Mouse (Mus musculus): ENCODE data around the gene Spns1. TPM values are rescaled to one million over a fixed set of nuclear protein-coding genes. Genes with fewer than 3 reads are reported as not detected.
A peak's percentile ranks its signal among the peaks of the same experiment; 100 is the strongest.

Gene Spns1
- total RNA-seq, 2 experiments from 2014 or later: 22.9 to 23.3 TPM

DNA sequence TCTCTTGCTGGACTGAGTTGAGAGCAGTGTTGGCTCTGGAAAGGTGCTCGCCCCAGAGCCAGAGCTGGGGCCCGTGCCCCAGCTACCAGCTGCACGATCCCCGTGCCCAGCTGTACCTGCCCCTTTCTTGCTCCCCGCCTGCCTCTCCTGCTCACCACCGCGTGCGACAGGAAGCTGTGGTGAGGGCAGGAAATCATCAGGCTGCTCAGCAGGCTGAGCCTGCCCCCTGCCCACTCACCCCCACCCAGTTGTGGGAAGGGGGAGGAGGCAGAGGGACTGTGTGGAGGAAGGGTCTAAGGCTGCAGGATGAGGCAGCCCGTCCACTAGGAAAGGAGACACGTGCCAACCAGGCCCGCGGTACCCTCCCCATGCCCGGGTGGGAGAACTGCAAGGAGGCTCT, 7.9 kb downstream of the Spns1 start, which contains the start of gene Lat:
TSS of gene Lat (minus strand) at position 178 of the 400 bp plus-strand sequence.
- peak; percentile 52 for DNase-seq

DNA sequence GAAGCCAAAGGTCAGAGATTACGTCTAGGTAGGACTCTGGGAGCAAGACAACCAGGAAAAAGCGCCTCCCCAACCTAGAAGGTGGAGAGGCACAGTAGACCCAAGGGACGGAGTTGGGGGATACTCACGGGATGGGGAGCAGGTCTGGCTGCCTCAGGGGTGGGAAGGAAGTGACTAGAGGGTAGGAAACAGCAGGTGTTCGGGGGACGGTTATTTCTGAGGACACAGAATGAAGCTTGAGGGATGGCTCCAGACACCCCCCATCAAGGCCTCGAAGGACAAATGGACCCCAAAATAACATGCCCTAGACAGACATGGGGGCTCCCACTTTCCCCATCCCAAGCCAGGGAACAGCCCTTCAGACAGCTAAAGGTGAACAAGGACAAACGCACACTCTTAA, 8.9 kb downstream of the Spns1 start:
- no peak for DNase-seq

DNA sequence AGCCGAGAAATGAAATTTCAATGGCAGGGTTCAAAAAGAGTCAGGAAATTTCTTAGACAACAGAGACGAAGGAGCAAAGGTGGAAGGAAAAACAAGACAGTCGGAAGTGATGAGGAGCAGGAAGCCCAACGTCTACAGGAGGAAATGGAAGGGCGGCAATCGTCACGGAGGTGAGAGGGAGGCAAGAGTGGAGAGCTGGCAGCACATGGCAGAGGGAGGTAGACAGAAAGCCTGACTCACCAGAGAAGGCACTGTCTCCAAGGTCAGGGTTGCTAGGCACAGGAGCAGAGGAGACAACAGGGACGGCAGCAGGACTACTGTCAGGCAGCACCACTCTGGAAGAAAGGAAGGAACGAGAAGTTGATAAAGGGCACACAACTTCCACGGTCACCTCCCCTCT, 9.6 kb downstream of the Spns1 start:
- no peak for DNase-seq

DNA sequence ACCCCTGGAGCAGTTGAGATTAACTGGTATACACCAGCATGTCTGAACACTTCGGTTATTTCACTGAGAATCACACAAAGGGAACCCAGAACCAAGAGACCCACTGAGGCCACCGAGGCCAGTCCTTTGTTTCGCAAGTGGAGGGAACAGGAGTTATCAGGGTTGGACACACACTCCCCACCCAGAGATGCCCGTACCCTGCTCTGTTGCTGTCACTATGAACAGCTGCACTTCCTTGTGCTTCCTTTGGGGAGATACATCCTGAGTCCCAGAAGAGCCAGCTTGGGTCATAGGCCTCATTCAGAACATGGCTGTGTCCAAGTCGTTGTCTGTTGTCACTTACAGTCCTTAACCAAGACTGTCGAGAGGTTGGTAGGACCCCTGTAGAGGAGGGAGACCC, 14.2 kb downstream of the Spns1 start:
- DNase-seq: no peak

DNA sequence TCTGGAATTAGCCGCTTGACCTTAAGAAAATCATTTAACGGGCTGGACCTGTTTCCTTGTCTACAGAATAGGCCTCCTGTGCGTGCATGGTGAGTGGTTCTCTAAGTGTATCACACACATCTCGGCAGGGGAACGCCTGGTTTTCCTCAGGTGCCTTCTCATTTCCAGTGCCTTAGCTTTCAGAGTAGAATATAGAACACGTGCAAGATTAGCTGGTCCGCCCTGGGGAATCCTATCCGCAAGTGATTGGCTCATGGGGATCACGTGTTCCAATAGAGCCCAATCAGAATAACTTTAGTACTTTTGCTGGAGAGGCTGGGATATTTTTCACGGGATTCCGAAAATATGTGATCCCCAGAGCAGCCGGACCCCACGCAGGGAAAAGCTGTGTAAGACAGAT, 18.2 kb downstream of the Spns1 start:
- DNase-seq: no peak

DNA sequence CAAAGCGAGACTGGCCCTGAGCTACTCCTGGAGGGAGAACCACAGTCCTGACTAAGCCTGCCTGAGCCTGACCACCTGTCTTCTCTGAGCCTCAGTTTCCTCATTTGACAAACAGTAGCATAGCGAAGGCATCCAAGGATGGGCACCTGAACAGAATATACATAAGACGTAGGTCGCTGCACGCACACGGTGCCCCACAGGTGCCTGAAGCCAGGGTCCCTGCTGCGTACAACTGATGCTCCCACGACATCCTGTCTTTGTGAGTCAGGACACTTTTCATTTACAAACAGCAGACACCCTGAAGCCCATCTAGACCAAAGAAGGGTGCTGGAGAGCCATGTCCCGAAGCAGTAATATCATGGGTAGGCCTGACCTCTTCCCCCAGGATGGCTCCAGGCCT, 18.8 kb downstream of the Spns1 start:
- no peak for DNase-seq

DNA sequence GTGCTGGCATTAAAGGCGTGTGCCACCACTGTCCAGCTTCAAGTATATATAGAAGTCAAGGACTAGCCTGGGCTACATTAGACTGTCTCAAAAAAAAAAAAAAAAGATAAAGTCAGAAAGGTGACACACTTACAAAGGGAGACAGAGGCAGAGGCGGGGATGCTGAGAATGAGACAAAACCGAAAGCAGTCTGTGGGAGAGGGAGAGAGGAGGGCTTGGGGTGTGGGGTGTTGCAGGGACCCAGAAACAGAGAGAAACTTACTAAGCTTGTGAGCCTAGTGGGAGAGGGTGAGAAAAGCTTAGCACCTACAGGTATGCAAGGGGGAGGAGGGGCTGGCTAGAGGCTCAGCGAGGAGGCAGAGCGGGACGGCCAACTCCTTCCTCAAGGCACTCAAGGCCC, 19.4 kb downstream of the Spns1 start:
- no peak for DNase-seq

DNA sequence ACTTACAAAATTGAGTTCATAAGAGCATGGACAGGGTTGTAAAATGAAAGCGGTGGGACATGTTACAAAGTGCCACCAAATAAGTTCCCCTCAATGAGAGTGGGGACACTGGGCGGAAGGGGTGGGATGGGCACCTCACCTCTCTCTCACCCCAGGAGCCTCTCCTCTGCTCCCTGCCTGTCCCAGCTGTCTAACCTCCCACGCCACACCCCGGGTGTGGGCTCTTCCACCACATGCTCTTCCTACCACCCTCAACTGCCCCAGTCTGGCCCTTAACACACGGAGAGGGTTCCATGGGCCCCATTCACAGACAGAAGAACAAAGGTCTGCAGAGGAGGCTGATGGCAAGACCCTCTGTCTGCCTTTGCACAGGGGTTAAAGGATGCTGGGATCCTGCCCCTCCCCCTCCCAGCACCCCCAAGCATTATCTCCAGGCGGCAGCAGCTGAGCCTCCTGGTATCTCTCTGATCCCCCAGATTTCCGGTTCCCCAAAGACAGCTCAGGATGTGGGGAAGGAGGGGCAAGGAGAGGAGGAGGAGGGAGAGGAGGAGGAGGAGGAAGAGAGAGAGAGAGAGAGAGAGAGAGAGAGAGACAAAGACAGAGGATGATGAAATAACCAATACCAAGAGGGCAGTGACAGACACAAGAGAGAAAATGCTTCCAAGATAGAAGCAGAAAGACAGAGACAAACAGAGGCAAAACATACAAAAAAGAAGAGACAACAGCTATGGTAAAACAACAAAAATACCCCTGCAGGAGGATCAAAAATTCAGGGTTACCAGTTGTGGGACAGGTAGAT, 20.3 kb downstream of the Spns1 start:
- no peak for DNase-seq

DNA sequence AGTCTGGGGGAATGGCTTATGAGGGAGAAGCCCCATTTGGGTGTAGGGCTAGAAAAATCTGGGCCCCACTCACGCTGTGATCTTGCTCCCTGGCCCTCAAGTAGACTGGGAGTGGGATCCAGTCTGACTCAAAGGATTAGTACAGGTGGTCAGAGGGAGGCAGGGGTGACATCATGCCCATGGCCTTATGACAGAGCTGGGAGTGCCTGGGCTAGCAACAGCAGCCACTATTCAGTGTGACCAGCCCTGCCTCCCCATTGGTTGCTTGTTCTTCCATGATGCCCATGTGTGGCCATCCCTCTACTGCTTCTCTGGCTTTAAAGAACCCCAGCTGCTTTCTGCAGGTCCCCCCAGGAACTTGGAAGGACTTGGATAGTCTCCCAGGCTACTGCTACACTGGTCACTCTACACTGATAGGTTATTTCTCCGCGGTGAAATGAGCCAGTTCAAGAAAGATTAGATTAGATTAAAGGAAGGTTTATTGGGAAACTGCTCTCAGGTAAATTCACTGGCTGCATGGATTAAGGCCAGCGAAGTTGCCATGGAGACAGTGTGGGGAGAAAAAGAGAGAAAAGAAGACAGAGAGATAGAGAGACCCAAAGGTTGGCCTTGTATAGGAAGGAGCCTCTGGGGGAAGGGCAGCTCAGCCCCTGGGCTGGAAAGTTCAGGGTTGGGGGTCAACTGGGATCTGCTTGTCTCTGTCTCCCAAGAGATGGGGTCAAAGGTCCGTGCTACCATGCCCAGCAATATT, 21.2 kb downstream of the Spns1 start:
- DNase-seq: no peak

DNA sequence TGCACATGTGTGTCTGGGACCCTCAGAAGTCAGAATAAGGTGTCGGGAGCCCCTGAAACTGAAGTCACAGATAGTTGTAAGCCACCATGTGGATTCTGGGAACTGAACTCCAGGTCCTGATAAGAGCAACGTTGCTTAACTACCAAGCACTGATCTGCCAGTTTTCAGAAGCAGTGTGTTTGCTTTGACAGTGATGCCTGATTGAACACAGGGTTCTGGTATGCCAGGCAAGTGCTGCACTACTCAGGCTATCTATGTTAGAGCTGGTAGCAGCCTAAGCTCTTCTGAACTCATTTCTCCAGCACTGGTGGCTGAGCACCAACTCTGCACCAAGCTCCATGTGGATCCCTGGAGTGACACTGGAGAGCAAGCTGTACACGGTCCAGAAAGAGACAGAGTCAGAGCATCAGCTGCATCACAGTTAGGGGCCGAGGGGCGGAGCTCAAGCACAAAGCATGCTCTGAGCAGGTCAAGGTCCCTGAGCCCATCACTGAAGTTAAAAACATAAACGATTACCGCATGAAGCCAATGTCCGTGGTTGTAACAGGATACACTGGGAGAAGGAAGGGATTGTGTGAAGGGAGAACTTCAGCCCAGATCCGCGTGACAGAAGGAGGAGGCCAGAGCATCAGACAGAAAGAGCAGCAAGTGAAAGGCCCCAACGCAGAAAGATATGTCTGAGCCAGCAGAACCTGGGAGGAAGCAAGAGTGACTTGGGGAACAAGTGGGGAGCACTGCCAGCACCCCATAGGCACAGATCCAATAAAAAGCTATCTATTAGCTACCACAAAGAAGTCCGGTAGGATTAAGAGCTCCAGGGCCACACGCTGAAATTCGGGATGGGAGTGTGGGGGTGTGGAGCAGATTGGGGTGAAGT, 22.3 kb downstream of the Spns1 start:
- DNase-seq: no peak

DNA sequence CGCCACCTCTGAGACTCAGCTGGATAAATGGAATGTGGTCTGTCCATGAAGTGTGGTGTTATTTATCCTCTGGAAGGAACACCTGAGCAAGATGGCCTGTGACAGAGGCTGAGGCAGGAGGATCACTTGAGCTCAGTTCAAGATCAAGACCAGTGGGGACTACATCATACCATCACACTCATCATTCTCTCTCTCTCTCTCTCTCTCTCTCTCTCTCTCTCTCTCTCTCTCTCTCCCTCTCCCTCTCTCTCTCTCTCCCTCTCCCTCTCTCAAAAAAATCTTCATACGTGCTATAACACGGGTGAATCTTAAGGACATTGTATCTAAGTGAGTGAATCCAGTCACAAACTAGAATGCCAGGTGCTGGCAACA, 23.3 kb downstream of the Spns1 start:
- no peak for DNase-seq

DNA sequence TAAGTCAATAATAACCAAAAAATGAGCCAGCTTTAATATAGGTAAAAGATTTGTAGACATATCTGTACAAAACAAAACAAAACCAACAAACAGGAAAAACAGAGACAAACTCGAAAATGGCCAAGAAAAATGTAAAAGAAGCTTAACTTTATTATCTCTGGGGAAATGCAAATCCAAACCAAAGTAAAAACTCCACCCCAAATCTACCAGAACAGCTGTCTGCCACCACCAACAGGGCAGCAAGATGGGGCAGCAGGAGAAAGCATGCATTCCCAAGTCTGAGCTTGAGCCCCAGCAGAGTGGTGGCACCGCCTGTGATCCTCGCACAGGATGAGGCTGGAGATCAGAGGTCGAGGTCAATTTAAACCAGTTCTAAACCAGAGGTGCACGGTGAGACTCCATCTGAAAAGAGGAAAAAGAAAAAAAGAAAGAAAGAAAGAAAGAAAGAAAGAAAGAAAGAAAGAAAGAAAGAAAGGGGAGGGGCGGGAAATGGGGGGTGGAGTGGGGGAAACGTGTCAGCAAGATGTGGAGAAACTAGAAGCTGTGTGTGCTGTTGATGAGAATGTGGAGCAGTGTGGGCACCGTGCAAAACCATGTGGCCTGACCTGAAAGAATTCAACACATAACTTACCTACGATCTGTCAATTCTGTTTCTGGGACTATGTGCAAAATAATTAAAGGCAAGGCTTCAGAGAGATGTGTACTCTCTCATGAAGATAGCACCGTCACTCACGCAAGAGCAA, 23.8 kb downstream of the Spns1 start:
- no peak for DNase-seq

DNA sequence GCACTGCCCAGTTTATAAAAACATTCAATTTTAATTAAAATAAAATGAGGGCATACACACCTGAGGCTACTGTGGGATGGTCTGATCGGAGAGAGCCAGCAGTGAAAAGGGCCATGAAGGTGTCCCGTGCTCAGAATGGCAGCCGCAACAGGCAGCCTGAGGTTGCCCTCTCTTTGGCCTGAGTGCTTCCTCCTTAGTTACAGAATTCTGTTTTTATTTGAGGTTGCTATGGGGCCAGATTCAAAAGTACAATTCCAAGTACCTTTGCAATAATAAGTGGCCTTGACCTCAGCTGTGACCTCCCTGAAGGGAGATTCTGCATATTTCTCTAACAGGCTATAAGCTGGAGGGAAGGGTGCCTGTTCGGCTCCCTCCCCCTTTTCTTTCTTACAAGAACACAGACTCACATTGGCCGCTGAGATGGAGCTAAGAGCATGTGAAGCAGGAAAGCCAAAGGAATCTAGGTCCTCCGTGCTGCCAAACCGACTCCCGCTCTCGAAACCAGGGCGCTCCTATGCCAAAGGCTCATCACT, 25.8 kb downstream of the Spns1 start:
- DNase-seq: no peak

DNA sequence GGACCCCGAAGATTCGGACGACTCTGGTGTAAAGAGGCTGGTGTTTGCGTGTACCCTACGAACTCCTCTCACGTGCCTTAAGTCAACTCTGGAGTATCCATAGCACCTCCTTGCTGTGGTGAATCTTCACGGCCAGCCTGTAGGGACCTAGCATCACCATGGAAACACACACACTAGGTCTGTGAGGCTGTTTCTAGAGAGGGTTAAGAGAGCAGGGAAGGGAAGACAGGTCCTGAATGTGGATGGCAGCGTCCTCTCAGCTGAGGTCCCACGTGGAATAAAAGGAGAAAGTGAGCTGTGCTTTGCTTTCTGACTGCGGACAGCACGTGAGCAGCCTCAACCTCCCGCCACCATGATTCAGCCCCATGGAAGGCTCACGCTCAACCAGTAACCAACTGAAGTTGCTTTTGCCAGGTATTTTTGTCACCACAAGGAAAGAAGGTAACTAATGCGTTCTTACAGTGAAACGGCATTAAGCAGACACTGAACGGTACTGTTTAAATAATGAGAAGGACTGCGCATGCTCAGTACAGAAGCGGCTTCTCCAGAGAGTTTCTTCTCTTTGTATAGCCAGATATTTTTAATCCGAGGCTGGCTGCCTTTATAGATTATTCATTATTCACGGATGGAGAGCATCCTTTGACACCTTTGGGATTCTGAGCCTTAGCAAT, 26.4 kb downstream of the Spns1 start:
- DNase-seq: no peak

DNA sequence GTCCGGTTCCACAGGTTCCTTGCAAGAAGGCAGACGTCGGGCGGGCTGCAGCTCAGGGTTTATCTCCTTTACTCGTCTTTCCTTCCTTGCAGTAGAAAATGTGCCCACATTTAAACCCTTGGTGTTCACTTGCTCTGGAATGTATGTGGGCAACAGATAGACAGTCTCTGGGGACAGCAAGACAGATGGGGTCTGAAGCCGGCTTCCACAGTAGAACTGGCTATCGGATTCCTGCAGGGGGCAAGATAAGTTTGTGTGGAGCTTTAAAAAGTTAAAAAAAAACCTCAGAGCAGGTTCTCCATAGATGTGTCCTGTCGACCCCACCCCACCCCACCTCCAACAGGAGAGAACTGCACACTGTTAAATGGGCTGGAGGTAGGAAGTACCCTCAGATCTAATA, 29.0 kb downstream of the Spns1 start:
- no peak for DNase-seq

DNA sequence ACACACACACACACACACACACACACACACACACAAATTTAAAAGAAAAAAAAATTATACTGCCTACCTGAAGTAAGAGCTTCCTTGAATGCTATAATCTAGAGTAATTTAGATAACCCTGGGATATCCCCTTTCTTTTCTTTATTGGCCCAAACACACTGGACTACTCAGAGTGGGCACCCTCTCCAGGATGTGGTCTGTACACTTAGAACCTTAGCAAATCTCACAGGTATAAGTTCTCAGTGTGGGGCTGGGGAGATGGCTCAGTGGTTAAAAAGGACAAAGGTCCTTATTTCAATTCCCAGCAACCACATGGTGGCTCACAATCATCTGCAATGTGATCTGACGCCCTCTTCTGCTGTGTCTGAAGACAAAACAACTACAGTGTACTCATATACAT, 30.2 kb downstream of the Spns1 start:
- DNase-seq: no peak

DNA sequence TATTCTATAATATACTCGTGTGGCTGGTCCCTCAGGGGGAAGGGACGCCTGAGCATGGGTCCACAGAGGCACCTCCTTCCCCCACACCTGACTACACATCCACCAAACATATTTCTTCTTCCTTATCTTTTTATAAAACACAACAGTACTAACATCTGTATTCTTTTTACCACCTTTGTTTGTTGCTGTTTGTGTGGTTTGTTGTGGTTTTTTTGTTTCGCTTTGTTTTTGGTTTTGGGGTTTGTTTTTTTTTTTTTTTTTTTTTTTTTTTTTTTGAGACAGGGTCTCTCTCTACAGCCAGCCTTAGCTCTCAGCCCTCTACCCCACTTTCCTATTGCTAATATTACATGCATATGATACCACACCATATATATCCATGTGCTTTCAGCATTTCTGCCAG, 31.3 kb downstream of the Spns1 start:
- DNase-seq: no peak

DNA sequence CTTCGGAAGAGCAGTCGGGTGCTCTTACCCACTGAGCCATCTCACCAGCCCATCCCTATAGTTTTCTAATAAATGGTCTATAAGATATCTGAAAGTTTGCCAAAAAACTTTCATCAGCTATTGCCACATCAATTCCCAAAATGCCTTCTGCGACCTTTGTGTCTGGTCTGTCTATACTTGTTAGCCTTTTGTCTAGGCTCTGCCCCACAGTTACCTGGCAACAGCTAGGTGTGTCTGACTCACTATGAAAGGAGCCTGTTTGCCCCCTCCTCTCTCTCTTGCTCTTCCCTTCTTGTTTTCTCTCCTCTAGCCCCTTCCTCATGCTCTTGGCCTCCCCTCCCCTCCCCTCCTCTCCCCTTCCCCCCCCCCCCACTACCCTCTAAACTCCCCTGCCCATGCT, 31.7 kb downstream of the Spns1 start:
- no peak for DNase-seq

DNA sequence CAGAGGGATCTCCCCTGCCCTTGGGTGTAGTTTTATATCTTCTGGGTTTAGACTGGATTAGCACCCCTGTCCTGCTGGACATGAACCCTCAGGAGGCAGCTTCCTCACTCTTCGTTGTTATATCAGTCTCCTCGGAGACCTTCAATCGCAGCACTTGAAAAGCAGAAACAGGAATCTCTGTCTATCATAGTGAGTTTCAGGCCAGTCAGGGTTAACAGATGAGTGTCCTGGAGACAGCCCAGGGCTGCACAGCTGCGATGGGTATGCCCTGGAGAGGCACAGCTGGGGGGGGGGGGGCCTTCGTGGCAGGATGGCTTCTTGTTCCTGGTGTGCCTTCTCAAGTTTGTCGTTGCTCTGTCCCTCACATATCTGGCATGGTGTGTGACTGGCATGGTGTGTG, 36.4 kb downstream of the Spns1 start:
- DNase-seq: no peak

DNA sequence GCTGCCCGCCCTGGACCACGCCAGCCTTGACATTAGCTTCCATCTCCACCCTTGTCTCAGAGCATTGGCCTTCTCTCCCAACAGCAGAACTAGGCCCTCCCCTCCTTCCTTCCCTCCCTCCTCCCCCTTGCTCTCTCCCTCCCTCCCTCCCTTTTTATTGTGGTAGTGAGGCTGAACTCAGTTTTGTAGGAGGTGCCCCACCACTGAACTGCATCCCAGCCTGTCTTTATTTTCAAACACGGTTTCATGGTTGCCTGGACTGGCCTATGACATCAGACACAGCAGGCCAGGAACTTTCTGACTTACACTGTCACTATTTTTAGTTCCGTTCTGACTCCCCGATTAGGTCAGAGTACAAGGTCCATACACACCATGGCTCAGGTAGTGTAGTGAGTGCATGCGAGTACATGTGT, 37.0 kb downstream of the Spns1 start:
- no peak for DNase-seq

DNA sequence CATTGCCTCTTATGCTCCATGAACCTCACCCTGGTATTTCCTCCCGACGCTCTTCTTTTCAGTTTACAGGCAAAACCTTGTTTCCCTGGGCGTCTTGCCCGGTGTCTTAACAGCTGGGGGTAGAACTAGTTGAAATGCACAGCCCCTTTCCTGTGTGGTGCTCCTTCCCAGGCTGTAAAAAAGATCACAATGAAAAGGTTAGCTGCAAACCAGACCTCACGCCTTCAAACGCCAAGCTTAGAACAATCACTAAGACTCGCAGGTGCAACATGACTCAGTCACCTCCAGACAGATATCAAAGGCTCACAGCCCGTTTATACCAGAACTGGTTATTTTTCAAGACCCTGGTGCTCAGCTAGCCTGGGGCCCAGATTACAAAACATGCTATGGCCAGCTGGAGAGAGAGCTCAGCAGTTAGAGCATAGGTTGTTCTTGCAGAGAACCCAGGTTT, 37.7 kb downstream of the Spns1 start:
- DNase-seq: no peak

All from gastrocnemius, postnatal 25 days (tissue).